Mouse (Mus musculus): ENCODE results near the gene Hivep3. TPM values are rescaled to one million over a fixed set of nuclear protein-coding genes. Genes with fewer than 3 reads are reported as not detected.

Gene Hivep3
- polyA plus RNA-seq, 2 experiments from 2014 or later = 19.6 to 23.1 TPM

- no peak for ATAC-seq
These were observed 245.8 kb downstream of the Hivep3 start for GRCm38 (mm10) chr4:119979238-119979829.

- ATAC-seq = no peak
These were observed 246.3 kb downstream of the Hivep3 start for GRCm38 (mm10) chr4:119979918-119980317.

DNA sequence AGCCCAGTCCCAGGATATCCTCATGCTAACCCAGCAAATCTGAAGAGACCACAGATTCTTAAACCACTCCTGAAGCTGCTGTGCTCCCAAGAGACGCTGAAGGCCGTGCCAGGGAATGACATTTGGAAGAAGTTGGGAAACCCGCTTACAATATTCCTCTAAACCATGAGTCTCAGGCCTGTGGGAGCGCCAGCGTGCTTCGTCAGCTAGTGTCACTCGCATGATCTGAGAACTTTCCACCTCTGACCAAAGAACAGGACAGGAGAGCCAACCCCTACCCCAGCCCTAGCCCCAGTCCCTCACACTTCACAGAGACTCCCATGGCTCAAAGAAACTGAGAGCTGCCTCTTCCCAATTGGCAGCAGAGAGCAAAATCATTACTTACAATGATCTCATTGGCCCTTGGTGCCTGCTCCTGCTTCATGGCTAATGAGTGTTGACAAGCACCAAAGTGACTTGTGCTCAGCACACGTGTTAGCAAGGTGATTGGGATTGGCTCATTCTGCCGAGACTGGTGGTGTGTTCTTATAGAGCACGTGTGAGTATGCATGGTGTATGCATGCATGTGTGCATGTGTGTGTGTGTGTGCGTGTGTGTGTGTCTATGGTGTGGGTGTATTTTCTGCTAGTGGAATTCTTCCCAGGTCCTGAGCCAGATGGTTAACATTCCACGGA is 247.6 kb downstream of the Hivep3 start:
- no peak for ATAC-seq

GRCm38 (mm10) chr4:119986065-119986464 is 252.5 kb downstream of the Hivep3 start:
- no peak for ATAC-seq

- no peak for ATAC-seq
These were observed 253.2 kb downstream of the Hivep3 start for GRCm38 (mm10) chr4:119986580-119987291.

DNA sequence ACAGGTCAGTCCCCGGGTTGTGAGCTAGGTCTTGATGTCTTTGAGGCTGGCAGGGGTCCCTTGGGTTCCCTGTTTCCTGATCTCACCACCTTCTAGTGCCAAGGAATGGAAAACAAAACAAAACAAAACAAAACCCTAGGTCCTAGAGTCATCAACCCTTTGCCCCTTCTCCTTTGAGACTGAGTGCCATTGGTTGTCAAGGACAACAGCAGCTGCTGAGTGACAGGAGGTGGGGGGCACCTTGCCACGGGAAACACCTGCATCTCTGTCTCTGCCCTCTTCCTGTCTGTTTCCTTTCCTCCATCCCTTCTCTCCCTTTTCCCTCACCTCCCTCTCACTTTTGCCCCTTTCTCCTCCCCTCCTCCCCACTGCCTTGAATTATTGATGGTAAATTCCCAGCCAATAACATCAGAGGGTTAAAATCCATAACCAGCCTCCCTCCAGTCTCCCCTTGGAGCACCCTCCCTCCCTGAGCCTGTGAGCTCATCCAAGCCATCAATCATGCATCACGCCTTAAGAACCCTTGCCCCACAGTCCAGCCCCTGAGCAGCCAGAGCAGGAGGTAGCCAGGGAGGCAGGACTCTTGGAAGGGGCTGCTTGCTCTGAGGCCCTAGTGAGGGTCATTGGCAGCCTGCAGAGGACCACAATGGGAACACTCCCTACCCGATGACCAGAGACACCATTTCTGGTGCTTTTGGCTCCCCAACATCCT is 253.9 kb downstream of the Hivep3 start:
- no peak for ATAC-seq

GRCm38 (mm10) chr4:119989031-119989693 is 255.6 kb downstream of the Hivep3 start:
- no peak for ATAC-seq

DNA sequence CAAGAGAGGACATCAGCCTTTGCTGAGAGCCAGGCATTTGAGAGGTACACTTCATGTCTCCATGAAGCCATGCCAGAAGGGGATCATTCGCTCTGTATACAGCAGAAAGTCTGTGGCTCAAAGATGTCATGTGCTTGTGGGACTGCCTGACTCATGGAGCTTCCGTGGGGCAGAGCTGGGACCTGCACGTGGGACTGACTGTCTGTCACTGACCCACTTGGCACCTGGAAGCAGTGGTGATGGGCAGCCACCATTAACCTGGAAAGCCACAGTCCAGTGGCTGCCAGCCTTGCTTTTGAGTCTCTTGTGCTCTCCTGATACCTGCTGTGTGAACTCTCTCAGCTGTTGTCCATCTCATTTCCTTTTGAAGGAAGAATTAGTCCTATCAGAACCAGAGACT is 256.8 kb downstream of the Hivep3 start:
- no peak for ATAC-seq

DNA sequence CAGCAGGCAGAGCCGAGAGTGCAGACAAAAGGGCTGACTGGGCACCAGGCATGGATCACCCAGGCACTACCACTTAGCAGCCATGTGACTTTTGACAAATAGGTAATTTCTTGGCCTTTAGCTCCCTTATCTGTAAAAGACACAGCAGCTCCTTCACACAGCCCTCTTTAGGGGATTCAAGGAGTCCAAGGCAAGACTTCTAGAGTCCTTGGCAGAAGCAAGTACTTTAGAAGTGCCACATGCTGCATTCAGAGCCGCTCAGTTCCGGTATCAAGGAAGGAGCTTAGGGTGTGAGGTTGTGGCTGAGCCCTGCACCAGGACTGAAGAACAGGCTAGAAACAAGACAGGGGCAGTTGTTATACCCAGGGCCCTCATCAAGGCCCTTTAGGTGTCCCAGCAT is 257.3 kb downstream of the Hivep3 start:
- ATAC-seq = no peak

- no peak for ATAC-seq
These were observed 258.2 kb downstream of the Hivep3 start for GRCm38 (mm10) chr4:119991758-119992157.

DNA sequence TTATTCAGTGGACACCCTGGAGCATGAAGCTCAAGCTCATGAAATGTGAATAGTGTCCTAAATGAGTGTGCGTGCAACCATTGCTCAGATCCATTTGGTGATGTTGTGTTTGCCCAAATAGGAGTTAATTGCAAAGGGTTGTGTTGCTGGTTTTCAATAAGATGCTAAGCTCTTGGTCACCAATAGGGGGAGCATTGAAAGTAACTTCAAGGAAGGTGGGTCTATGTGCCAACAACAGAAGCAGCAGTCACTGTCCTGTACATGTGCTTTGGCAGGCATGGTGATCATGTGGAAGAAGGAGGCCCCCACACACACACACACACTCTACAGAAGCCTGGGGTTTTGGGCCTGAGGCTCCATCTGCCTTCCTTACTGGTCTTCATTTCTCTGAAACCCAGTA is 262.8 kb downstream of the Hivep3 start:
- no peak for ATAC-seq

- ATAC-seq = no peak
These were observed 263.8 kb downstream of the Hivep3 start for GRCm38 (mm10) chr4:119997351-119997750.

GRCm38 (mm10) chr4:119998911-119999310 is 265.3 kb downstream of the Hivep3 start:
- no peak for ATAC-seq

DNA sequence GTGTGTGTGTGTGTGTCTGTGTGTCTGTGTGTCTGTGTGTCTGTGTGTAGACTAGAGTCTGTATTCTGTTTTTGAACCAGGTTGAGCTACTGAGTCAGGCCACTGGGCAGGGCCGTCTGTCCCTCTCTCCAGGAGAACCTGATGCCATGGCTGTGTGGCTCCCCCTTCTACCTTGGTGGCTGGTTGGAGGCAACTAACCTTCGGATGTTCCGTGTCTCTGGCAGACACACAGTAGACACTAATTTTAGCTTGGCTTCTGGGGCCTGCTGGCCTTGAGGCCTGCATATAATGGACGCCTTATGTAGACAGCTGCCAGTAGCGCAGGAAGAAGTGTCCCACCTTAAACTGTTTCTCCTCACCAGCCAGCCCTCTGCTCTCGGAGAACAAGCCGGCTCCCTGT is 267.3 kb downstream of the Hivep3 start:
- no peak for ATAC-seq

- no peak for ATAC-seq
These were observed 269.4 kb downstream of the Hivep3 start for GRCm38 (mm10) chr4:120003006-120003405.

- ATAC-seq = no peak
These were observed 272.5 kb downstream of the Hivep3 start for GRCm38 (mm10) chr4:120006046-120006445.

GRCm38 (mm10) chr4:120007889-120008288 is 274.3 kb downstream of the Hivep3 start:
- no peak for ATAC-seq

DNA sequence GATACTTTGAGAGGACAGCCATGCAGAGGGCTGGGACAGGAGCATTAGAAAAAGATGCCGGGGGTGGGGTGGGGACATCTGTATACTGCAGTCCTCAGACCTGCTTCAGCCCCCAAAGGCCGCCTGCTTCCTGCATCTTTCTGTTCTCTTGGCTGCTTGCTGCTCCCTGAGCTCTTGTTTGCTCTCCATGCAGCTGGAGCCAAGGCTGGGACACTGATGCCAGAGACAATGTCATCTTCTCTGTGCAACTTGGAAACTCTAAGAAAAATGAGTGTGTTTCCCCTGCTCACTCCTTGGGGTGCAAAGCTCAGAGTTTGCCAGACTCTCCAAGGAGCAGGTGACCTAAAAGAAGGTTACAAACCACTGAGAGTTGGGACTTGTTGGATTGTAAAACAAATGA is 275.6 kb downstream of the Hivep3 start:
- ATAC-seq = no peak

DNA sequence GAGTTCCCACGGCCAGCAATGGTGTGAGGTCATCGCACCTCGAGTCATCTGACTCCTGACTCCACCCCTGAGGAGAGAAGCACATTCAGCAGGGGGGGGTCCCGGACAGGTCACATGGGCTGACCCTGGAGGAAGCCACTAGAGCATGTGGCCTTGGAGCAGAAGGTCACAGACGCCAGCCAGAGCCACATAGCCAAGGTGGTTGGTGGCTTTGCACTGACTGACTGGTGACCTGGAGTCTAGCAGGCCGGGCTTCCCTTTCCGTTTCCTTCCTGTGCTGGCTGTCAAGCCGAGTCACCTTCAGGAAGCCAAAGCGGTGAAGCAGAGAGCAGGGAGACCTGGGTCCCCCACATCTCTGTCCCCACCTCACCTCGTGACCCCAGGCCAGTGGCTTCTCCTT is 278.2 kb downstream of the Hivep3 start:
- ATAC-seq = no peak

DNA sequence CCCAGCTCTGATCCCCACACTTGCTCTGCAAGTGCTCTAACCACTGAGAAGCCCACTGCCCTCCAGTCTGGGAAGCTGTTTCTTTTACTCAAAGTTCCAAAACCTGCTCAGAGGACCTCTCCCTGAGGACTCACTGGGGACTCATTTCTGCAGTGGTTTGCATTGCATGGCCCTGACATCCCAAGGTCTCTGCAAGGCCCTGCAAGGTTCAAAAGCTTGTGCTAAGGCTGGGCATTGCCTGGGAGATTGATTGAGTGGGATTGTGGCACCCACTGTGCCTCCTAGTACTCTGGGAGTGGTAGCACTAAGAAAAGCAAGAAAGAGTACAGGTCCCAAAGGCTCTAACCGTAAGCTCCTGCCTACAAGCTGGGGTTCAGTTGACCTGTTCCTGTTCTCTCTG is 279.3 kb downstream of the Hivep3 start:
- ATAC-seq = no peak

- no peak for ATAC-seq
These were observed 284.8 kb downstream of the Hivep3 start for GRCm38 (mm10) chr4:120018426-120018825.

- no peak for ATAC-seq
These were observed 288.8 kb downstream of the Hivep3 start for GRCm38 (mm10) chr4:120022392-120022791.
